Mouse (Mus musculus): ENCODE measurements at regions not wholly inside any gene's neighbourhood (a gene's known extent, or its start where the extent isn't known, plus 50 kb on each side); places are given as distances from the start of the nearest gene placed in this dataset.

GRCm38 (mm10) chr2:84266883-84267554, 158.2 kb downstream of the Calcrl start:
- DNase-seq: no peak

DNA sequence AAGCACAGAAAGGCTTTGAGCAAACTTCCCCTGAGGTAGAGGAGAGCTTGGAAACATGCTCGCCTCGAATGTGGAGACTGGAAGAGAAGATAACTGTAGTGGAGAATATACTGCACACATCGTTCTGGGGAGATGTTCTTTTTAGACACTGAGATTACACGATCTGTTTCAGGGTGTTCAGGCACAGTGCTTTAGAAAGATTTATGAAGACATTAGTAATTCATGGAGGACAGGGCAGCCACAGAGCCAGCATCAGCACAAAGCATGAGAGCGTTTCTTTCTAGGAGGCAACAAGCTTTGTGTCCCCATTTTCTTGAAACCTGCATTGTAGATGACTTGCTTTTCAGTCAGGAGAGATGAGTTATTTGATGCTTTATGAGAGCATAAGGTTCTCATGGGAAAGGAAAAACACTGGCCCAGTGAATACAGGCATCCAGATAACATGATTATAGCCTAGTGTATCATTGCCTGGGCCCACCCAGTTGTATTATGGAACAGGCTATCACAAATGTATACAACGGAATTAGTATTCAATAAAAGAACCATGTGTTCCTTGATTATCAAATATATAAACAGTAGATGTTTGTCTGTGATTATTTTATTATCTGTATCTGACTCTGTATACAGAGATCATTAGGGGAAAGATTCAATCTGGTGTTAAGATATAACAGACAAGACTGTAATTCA, 151.0 kb downstream of the Calcrl start:
- DNase-seq: no peak

DNA sequence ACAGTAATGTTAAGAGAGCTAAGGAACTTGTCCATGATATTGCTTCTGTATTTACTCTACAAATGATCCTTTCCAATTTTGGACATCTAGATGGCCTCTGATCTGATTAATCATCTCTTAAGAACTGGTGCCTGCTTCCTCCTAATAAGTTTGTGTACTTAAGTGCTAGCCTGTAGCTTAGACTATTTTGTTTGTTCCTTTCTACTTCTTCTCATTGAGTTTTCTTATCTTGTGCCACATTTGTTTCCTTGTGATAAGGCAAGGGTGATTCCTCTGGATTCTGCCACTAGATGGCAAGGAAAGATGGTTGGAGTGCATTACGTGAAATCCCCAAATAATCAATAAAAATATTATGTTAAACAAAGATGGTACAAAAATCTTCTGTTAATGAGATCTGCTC, 148.0 kb downstream of the Calcrl start:
- DNase-seq: no peak
